Mouse (Mus musculus): ENCODE results near the gene 1700129C05Rik. TPM values are rescaled to one million over a fixed set of nuclear protein-coding genes. Genes with fewer than 3 reads are reported as not detected.

The 1700129C05Rik gene
- total RNA-seq (2021) = not detected

DNA sequence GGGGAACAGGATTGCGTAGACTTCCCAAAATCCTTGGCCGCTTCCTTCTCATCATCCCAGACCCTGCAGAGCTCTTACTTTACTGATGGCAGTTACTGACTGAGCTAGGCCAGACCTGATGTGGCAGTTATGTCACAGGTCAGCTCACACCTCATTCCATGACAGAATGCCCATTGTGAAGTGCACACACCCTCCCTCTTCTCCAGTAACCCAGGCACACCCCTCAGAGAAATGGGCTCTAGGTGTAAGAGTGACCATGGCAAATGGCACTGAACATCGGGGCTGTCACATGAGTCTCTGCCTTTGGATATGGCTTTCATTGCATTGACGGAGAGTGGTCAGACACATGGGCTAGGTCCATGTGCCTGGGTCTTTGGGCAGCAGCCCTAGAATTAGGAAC, at the start of gene 1700129C05Rik:
1700129C05Rik (minus strand) TSS at position 101 of the 400 bp plus-strand sequence.
- no peak for DNase-seq (ENCODE audit: low spot score in 2 of 2)
- intact Hi-C loops (cut with DNase I) = no loop called here

- DNase-seq (ENCODE audit: low spot score in 2 of 2) = no peak
- intact Hi-C loops (cut with DNase I) = no loop called here
These were observed 43.4 kb upstream of the 1700129C05Rik start for GRCm38 (mm10) chr14:59186121-59186520.

DNA sequence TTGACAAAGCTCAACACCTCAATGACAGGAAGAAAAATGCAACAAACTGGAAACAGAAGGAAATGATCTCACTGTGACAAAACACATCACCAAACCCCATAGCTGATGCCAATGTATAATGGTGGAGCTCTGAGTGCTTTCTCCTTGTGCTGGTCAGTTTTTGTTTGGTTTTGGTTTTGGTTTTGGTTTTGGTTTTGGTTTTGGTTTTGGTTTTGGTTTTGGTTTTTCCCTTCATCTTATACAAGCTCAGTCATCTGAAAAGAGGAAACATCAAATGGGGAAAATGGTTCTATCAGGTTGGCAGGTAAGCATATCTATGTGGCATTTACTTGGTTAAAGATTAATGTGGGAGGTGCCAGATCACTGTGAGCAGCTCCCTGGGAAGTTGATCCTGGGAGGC, 42.8 kb upstream of the 1700129C05Rik start:
- DNase-seq (ENCODE audit: low spot score in 2 of 2) = no peak
- intact Hi-C loops (cut with DNase I) = no loop called here

GRCm38 (mm10) chr14:59182732-59183131, 40.0 kb upstream of the 1700129C05Rik start:
- intact Hi-C loops (cut with DNase I) = no loop called here
- DNase-seq (ENCODE audit: low spot score in 2 of 2) = no peak

DNA sequence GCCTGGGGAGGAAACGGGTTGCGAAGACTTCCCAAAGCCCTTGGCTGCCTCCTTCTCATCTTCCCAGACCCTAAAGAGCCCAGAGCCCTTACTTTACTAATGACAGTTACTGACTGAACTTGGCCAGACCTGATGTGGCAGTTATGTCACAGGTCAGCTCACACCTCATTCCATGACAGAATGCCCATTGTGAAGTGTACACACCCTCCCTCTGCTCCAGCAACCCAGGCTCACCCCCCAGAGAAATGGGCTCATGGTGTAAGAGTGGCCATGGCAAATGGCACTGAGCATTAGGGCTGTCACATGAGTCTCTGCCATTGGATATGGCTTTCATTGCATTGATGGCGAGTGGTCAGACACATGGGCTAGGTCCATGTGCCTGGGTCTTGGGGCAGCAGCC, 36.0 kb upstream of the 1700129C05Rik start, which contains the start of gene Gm5142:
Gm5142 (minus strand) TSS at position 101 of the 400 bp plus-strand sequence.
- no peak for DNase-seq (ENCODE audit: low spot score in 2 of 2)
- intact Hi-C loops (cut with DNase I) = no loop called here

GRCm38 (mm10) chr14:59157016-59157698, 14.5 kb upstream of the 1700129C05Rik start:
- DNase-seq (ENCODE audit: low spot score in 2 of 2) = no peak
- intact Hi-C loops (cut with DNase I) = no loop called here

DNA sequence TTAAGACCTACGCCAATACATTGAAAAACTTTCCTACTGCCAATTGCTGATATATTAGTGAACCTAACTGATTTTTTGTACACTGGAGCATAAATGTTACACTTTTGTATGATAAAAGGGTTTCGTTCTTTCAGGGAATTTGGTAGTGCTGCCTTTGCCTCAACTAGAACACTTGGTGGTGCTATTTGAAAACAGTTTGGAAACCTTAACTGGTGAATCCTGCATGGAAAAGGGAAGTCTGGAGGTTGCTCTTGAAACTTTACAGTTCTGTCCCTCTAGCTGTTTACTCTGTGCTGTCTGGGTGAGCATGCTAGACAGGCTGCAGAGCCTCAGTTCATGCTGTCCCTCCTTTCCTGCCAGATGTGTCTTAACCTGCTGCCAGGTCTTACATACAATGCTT, 12.9 kb upstream of the 1700129C05Rik start:
- intact Hi-C loops (cut with DNase I) = loop anchor here (2.0 kb wide), 1 partner anchor 401 kb away; no protein-coding TSS in a partner anchor
- peak; percentile 4 to 23 for DNase-seq (ENCODE audit: low spot score in 2 of 2)

GRCm38 (mm10) chr14:59114281-59114680, 28.4 kb downstream of the 1700129C05Rik start:
- no peak for DNase-seq (ENCODE audit: low spot score in 2 of 2)
- intact Hi-C loops (cut with DNase I) = loop anchor here (5.0 to 10.0 kb wide), 4 partner anchors 1082 to 1739 kb away; no protein-coding TSS in a partner anchor

GRCm38 (mm10) chr14:59104006-59104605, 38.6 kb downstream of the 1700129C05Rik start:
- intact Hi-C loops (cut with DNase I) = no loop called here
- no peak for DNase-seq (ENCODE audit: low spot score in 2 of 2)

DNA sequence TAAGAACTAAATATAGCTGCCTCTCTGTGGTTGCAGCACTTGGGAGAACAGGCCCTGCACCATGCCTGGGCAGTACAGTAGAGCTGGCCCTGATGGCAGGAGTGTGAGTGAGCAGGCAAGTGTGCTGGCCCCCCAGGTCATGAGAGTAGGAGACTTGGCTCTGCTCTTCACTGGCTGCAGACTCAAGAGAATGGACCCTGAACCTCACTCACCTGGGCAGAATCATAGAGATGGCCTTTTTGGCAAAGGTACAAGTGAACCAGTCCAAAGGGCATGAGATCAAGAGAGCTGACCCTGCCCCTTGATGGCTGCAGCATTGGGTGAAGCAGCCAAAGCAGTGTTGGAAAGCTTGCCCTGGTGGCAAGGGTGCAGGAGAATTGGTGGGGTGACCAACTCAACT, 49.1 kb downstream of the 1700129C05Rik start:
- intact Hi-C loops (cut with DNase I) = no loop called here
- no peak for DNase-seq (ENCODE audit: low spot score in 2 of 2)

- intact Hi-C loops (cut with DNase I) = loop anchor here (5.0 to 10.0 kb wide), 2 partner anchors 380 to 1052 kb away; no protein-coding TSS in a partner anchor
- DNase-seq (ENCODE audit: low spot score in 2 of 2) = peak; percentile 42 to 59
These were observed 58.3 kb downstream of the 1700129C05Rik start for GRCm38 (mm10) chr14:59084396-59084795.

Other genes starting within 250 kb of the 1700129C05Rik start
- gene Gm5142, start 35.9 kb upstream of the 1700129C05Rik start, total RNA-seq (2021) = not detected
- gene Rcbtb1, start 58.3 kb upstream of the 1700129C05Rik start, total RNA-seq (2021) = 10 to 100 TPM; 26.2 to 27.0 TPM
- gene Gm6904, start 117.3 kb upstream of the 1700129C05Rik start, total RNA-seq (2021) = not detected
- not detected for gene Phf11a, start 154.6 kb upstream of the 1700129C05Rik start, total RNA-seq (2021)
- not detected for gene Phf11b, start 198.5 kb upstream of the 1700129C05Rik start, total RNA-seq (2021)
- gene Phf11d, start 222.6 kb upstream of the 1700129C05Rik start, total RNA-seq (2021) = 1 to 10 TPM in 1 of 2 experiments, under 1 TPM in 1; 0.62 to 1.1 TPM